8 mouse cellular contexts compared by ENCODE assay signal in genomic region chr19:44135960-44136485, GRCm38 (mm10). TPM values are rescaled to one million over a fixed set of nuclear protein-coding genes. Genes with fewer than 3 reads are reported as not detected.
DNase-seq lines count a peak whose midpoint lies in the region; ATAC-seq and TF ChIP-seq lines count a peak whose summit lies in the region.

No protein-coding gene starts in this region.

- peak overlapping the region; percentile 52 for H3K4me2 ChIP-seq in embryonic facial prominence, embryonic 15.5 days (replicated peaks)
- H3K4me2 ChIP-seq in kidney, postnatal 0 days (ENCODE audit: low read length), result peak overlapping the region; percentile 91
- peak overlapping the region; percentile 61 for H3K4me2 ChIP-seq in neural tube, embryonic 15.5 days

- peaks cover 5% of the 10 kb centered on the region; the same call in 1 of the 2 replicates for H3K79me2 ChIP-seq in liver, adult 2 months (ENCODE audit: control insufficient read depth, insufficient read depth, low read length)

- peaks cover 18% of the 10 kb centered on the region for H3K36me3 ChIP-seq in liver, adult 2 months (ENCODE audit: control insufficient read depth, insufficient read depth, low read length)
- H3K36me3 ChIP-seq in embryonic facial prominence, embryonic 15.5 days, result peaks cover 32% of the 10 kb centered on the region
- peaks cover 13% of the 10 kb centered on the region; the same call in 1 of the 2 replicates for H3K36me3 ChIP-seq in kidney, postnatal 0 days (ENCODE audit: insufficient read depth, low read length)
- H3K36me3 ChIP-seq in neural tube, embryonic 15.5 days, result peaks cover 38% of the 10 kb centered on the region

- H3K9me3 ChIP-seq in embryonic facial prominence, embryonic 15.5 days (replicated peaks), result no peaks in the 10 kb centered on the region
- no peaks in the 10 kb centered on the region for H3K9me3 ChIP-seq in kidney, postnatal 0 days (replicated peaks; ENCODE audit: low read length)
- H3K9me3 ChIP-seq in neural tube, embryonic 15.5 days (replicated peaks), result no peaks in the 10 kb centered on the region

- peak overlapping the region; percentile 39 for H3K4me3 ChIP-seq in liver, adult 2 months (ENCODE audit: insufficient read depth, low read depth, low read length)
- peak overlapping the region; percentile 71 for H3K4me3 ChIP-seq in embryonic facial prominence, embryonic 15.5 days (replicated peaks)
- peak overlapping the region; percentile 94 for H3K4me3 ChIP-seq in kidney, postnatal 0 days (replicated peaks; ENCODE audit: low read depth, low read length)
- peak overlapping the region; percentile 66 for H3K4me3 ChIP-seq in neural tube, embryonic 15.5 days (replicated peaks)

- no peak overlapping the region; the same call in 1 of the 2 replicates for H3K9ac ChIP-seq in liver, adult 2 months (ENCODE audit: low read depth, low read length)
- H3K9ac ChIP-seq in embryonic facial prominence, embryonic 15.5 days, result no peak overlapping the region
- H3K9ac ChIP-seq in kidney, postnatal 0 days (ENCODE audit: low read depth, low read length), result no peak overlapping the region
- no peak overlapping the region for H3K9ac ChIP-seq in neural tube, embryonic 15.5 days (replicated peaks)

- H3K4me1 ChIP-seq in liver, adult 2 months (ENCODE audit: control insufficient read depth, insufficient read depth, low read length), result peaks cover 2% of the 10 kb centered on the region; the same call in 1 of the 2 replicates
- peaks cover 9% of the 10 kb centered on the region for H3K4me1 ChIP-seq in embryonic facial prominence, embryonic 15.5 days
- H3K4me1 ChIP-seq in kidney, postnatal 0 days (replicated peaks; ENCODE audit: insufficient read depth, low read length), result peaks cover 8% of the 10 kb centered on the region; the same call in 1 of the 2 replicates
- H3K4me1 ChIP-seq in neural tube, embryonic 15.5 days, result peaks cover 14% of the 10 kb centered on the region

- DNase-seq in liver, adult 2 months (ENCODE audit: extremely low read depth, low read depth, low spot score), result no peak
- no peak for DNase-seq in liver
- peak; percentile 8 for DNase-seq in kidney, postnatal 0 days (ENCODE audit: low spot score)
- DNase-seq in gastrocnemius, postnatal 25 days, result no peak
- no peak for DNase-seq in thymus, postnatal 10 days (ENCODE audit: low spot score in 2 of 2)

- no peak for ATAC-seq in embryonic facial prominence, embryonic 15.5 days (ENCODE audit: insufficient number of reproducible peaks, low FRiP score, low TSS enrichment, low read depth)
- no peak for ATAC-seq in kidney, postnatal 0 days (replicated peaks; ENCODE audit: low FRiP score, low read depth)
- peak; percentile 46 for ATAC-seq in neural tube, embryonic 15.5 days (ENCODE audit: low FRiP score)
- ATAC-seq in inflammation-experienced regulatory T-cells, adult 6 months, result no peak

- no peak for TF ChIP-seq POLR2A in liver, adult 2 months (IDR thresholded peaks at IDR 0.05; ENCODE audit: extremely low read depth, insufficient read depth, low read length)

- no peaks in the 10 kb centered on the region for H3K27me3 ChIP-seq in liver, adult 2 months (ENCODE audit: control insufficient read depth, insufficient read depth, low read length)
- H3K27me3 ChIP-seq in embryonic facial prominence, embryonic 15.5 days, result no peaks in the 10 kb centered on the region
- H3K27me3 ChIP-seq in kidney, postnatal 0 days (ENCODE audit: insufficient read depth, low read length), result no peaks in the 10 kb centered on the region
- no peaks in the 10 kb centered on the region for H3K27me3 ChIP-seq in neural tube, embryonic 15.5 days (replicated peaks)

- WGBS in liver, adult 2 months, result 32% methylated on average over 7 of the region's 7 CpGs
- 26% methylated on average over 7 of the region's 7 CpGs for WGBS in embryonic facial prominence, embryonic 15.5 days
- 35% methylated on average over 7 of the region's 7 CpGs for WGBS in kidney, postnatal 0 days
- WGBS in neural tube, embryonic 15.5 days, result 31% methylated on average over 7 of the region's 7 CpGs

- TF ChIP-seq CTCF in liver, adult 2 months (IDR thresholded peaks at IDR 0.05; ENCODE audit: low read depth, low read length), result no peak
- no peak for TF ChIP-seq CTCF in kidney, postnatal 0 days (IDR thresholded peaks at IDR 0.05; ENCODE audit: low read depth)

- no peak overlapping the region for H3K27ac ChIP-seq in liver, adult 2 months (replicated peaks; ENCODE audit: insufficient read depth, low read depth, low read length)
- 0 out of 2 replicates have a peak overlapping the region, but pooled peaks have one; percentile 17 for H3K27ac ChIP-seq in embryonic facial prominence, embryonic 15.5 days (replicated peaks)
- H3K27ac ChIP-seq in kidney, postnatal 0 days, result no peak overlapping the region
- H3K27ac ChIP-seq in neural tube, embryonic 15.5 days (replicated peaks), result peak overlapping the region; percentile 65

RNA-seq across cellular contexts. Expression of gene Cwf19l1, which starts 0.3 kb away (rescaled TPM):
- total RNA-seq in liver, adult 2 months (2014; rRNA removed), result 12.4 and 14.1 TPM in 2 replicates
- 10.8 and 12.0 TPM in 2 replicates for polyA plus RNA-seq in liver, adult 2 months (2012; rRNA removed)
- 27.2 and 29.7 TPM in 2 replicates for polyA plus RNA-seq in embryonic facial prominence, embryonic 15.5 days (2015; fragmentation: Nextera tagmentation; extraction: Ambion mirVana)
- 23.7 and 24.1 TPM in 2 replicates for polyA plus RNA-seq in kidney, postnatal 0 days (2015; fragmentation: Nextera tagmentation; extraction: Ambion mirVana)
- 29.8 and 31.1 TPM in 2 replicates for polyA plus RNA-seq in neural tube, embryonic 15.5 days (2015; fragmentation: Nextera tagmentation; extraction: Ambion mirVana)
- total RNA-seq in gastrocnemius, postnatal 25 days (2021), result 1 to 10 TPM; 4.0 to 5.7 TPM
- 10 to 100 TPM; 23.2 to 37.0 (median 28.4) TPM for polyA plus RNA-seq in inflammation-experienced regulatory T-cells, adult 6 months (2017; shearing (Covaris generic))

RNA-seq across cellular contexts. Expression of gene Bloc1s2, which starts 10.2 kb away (rescaled TPM):
- 16.6 and 17.9 TPM in 2 replicates for total RNA-seq in liver, adult 2 months (2014; rRNA removed)
- 25.4 and 26.2 TPM in 2 replicates for polyA plus RNA-seq in liver, adult 2 months (2012; rRNA removed)
- 83.2 and 90.4 TPM in 2 replicates for polyA plus RNA-seq in embryonic facial prominence, embryonic 15.5 days (2015; fragmentation: Nextera tagmentation; extraction: Ambion mirVana)
- 89.6 and 93.1 TPM in 2 replicates for polyA plus RNA-seq in kidney, postnatal 0 days (2015; fragmentation: Nextera tagmentation; extraction: Ambion mirVana)
- 158 and 169 TPM in 2 replicates for polyA plus RNA-seq in neural tube, embryonic 15.5 days (2015; fragmentation: Nextera tagmentation; extraction: Ambion mirVana)
- total RNA-seq in gastrocnemius, postnatal 25 days (2021), result 10 to 100 TPM; 12.7 to 13.5 TPM
- 100 to 1,000 TPM; 122 to 144 (median 132) TPM for polyA plus RNA-seq in inflammation-experienced regulatory T-cells, adult 6 months (2017; shearing (Covaris generic))

RNA-seq across cellular contexts. Expression of gene Chuk, which starts 28.7 kb away (rescaled TPM):
- 104 and 129 TPM in 2 replicates for total RNA-seq in liver, adult 2 months (2014; rRNA removed)
- polyA plus RNA-seq in liver, adult 2 months (2012; rRNA removed), result 28.7 and 34.7 TPM in 2 replicates
- polyA plus RNA-seq in embryonic facial prominence, embryonic 15.5 days (2015; fragmentation: Nextera tagmentation; extraction: Ambion mirVana), result 39.6 and 41.5 TPM in 2 replicates
- 43.3 and 47.5 TPM in 2 replicates for polyA plus RNA-seq in kidney, postnatal 0 days (2015; fragmentation: Nextera tagmentation; extraction: Ambion mirVana)
- polyA plus RNA-seq in neural tube, embryonic 15.5 days (2015; fragmentation: Nextera tagmentation; extraction: Ambion mirVana), result 55.8 and 62.6 TPM in 2 replicates
- total RNA-seq in gastrocnemius, postnatal 25 days (2021), result 10 to 100 TPM; 14.9 to 17.4 TPM
- 10 to 100 TPM; 39.5 to 49.3 (median 40.2) TPM for polyA plus RNA-seq in inflammation-experienced regulatory T-cells, adult 6 months (2017; shearing (Covaris generic))

RNA-seq across cellular contexts. Expression of gene Pkd2l1, which starts 56.2 kb away (rescaled TPM):
- not detected in 2 replicates for total RNA-seq in liver, adult 2 months (2014; rRNA removed)
- polyA plus RNA-seq in liver, adult 2 months (2012; rRNA removed), result not detected in 2 replicates
- polyA plus RNA-seq in embryonic facial prominence, embryonic 15.5 days (2015; fragmentation: Nextera tagmentation; extraction: Ambion mirVana), result not detected in 2 replicates
- 0.08 TPM in 1 of 2 replicates, not detected in the other for polyA plus RNA-seq in kidney, postnatal 0 days (2015; fragmentation: Nextera tagmentation; extraction: Ambion mirVana)
- polyA plus RNA-seq in neural tube, embryonic 15.5 days (2015; fragmentation: Nextera tagmentation; extraction: Ambion mirVana), result 3.0 and 3.7 TPM in 2 replicates
- total RNA-seq in gastrocnemius, postnatal 25 days (2021), result not detected
- polyA plus RNA-seq in inflammation-experienced regulatory T-cells, adult 6 months (2017; shearing (Covaris generic)), result under 1 TPM in 1 of 3 experiments, not detected in 2; 0.10 TPM

Comparison
In these comparisons a context has a peak if more than half of its experiments do, and no peak if none do; other contexts are left out.
1. H3K27ac ChIP-seq: peak in embryonic facial prominence, embryonic 15.5 days (single experiment) and neural tube, embryonic 15.5 days (single experiment); none in liver, adult 2 months (single experiment) and kidney, postnatal 0 days (single experiment).
2. H3K4me3 ChIP-seq: peak in every context shown above with its lines; median percentile 94 in kidney, postnatal 0 days; 71 in embryonic facial prominence, embryonic 15.5 days; 66 in neural tube, embryonic 15.5 days; 39 in liver, adult 2 months.
3. Peak in every context shown above with its lines, with median percentiles within 50 percentile points of each other: H3K4me2 ChIP-seq.